Mouse (Mus musculus) T-helper 1 cell (primary cell): ENCODE data around the gene Khsrp.

Experiments used
- in situ Hi-C: fragments of 300-600 bp; cut with MboI, MseI; formaldehyde crosslinking; loops from one replicate; pipeline ENCODE4 v1.15.1; 2025; ENCODE audit warnings: high pct_unique_total_duplicates

Gene Khsrp

GRCm38 (mm10) chr17:57031661-57032420, 519 bp upstream of the Khsrp start:
- in situ Hi-C loops = loop anchor here (25.0 kb wide), 1 partner anchor 1320 kb away; the partner anchor contains the start of gene Pot1b

GRCm38 (mm10) chr17:57029691-57030090, 1.6 kb downstream of the Khsrp start:
- in situ Hi-C loops = loop anchor here (25.0 kb wide), 1 partner anchor 1317 kb away; the partner anchor contains the start of gene Pot1b

GRCm38 (mm10) chr17:57027471-57027870, 3.9 kb downstream of the Khsrp start:
- in situ Hi-C loops = loop anchor here (25.0 kb wide), 1 partner anchor 1315 kb away; the partner anchor contains the start of gene Pot1b

GRCm38 (mm10) chr17:57020960-57021359, 10.4 kb downstream of the Khsrp start:
- in situ Hi-C loops = no loop called here

GRCm38 (mm10) chr17:57019693-57020092, 11.6 kb downstream of the Khsrp start:
- in situ Hi-C loops = no loop called here

- in situ Hi-C loops = no loop called here
These were observed 19.0 kb downstream of the Khsrp start for GRCm38 (mm10) chr17:57012245-57012795.

GRCm38 (mm10) chr17:57011236-57012141, 19.8 kb downstream of the Khsrp start, which contains the start of the genes Gtf2f1 and Gm17949:
Gene Gtf2f1, minus strand, starts transcription at chr17:57011288.
Gene Gm17949, plus strand, starts transcription at chr17:57011469.
- in situ Hi-C loops = no loop called here

- in situ Hi-C loops = no loop called here
These were observed 20.4 kb downstream of the Khsrp start for GRCm38 (mm10) chr17:57010911-57011235.

GRCm38 (mm10) chr17:57007137-57007905, 24.0 kb downstream of the Khsrp start:
- in situ Hi-C loops = no loop called here

- in situ Hi-C loops = no loop called here
These were observed 27.3 kb downstream of the Khsrp start for GRCm38 (mm10) chr17:57003994-57004393.

- in situ Hi-C loops = no loop called here
These were observed 30.1 kb downstream of the Khsrp start for GRCm38 (mm10) chr17:57001228-57001627.

GRCm38 (mm10) chr17:56999968-57000609, 31.2 kb downstream of the Khsrp start, which contains the start of gene Pspn:
Gene Pspn, minus strand, starts transcription at chr17:57000018.
- in situ Hi-C loops = loop anchor here (5.0 to 10.0 kb wide), 2 partner anchors 337 to 695 kb away; partner anchors contain the start of genes Arrdc5 and Uhrf1

GRCm38 (mm10) chr17:56999414-56999813, 31.9 kb downstream of the Khsrp start:
- in situ Hi-C loops = loop anchor here (5.0 to 10.0 kb wide), 2 partner anchors 338 to 695 kb away; partner anchors contain the start of genes Arrdc5 and Uhrf1

- in situ Hi-C loops = loop anchor here (5.0 to 10.0 kb wide), 2 partner anchors 340 to 692 kb away; partner anchors contain the start of genes Arrdc5 and Uhrf1
These were observed 34.2 kb downstream of the Khsrp start, which contains the start of gene Alkbh7 for GRCm38 (mm10) chr17:56997029-56997667. Gene Alkbh7, plus strand, starts transcription at chr17:56997339.

GRCm38 (mm10) chr17:56996506-56996905, 34.8 kb downstream of the Khsrp start:
- in situ Hi-C loops = loop anchor here (5.0 to 10.0 kb wide), 2 partner anchors 341 to 692 kb away; partner anchors contain the start of genes Arrdc5 and Uhrf1

- in situ Hi-C loops = loop anchor here (5.0 to 10.0 kb wide), 2 partner anchors 342 to 690 kb away; partner anchors contain the start of genes Arrdc5 and Uhrf1
These were observed 36.3 kb downstream of the Khsrp start for GRCm38 (mm10) chr17:56995046-56995445.

GRCm38 (mm10) chr17:56990966-56991365, 40.4 kb downstream of the Khsrp start:
- in situ Hi-C loops = loop anchor here (10.0 kb wide), 1 partner anchor 686 kb away; the partner anchor contains the start of genes Arrdc5 and Uhrf1

- in situ Hi-C loops = loop anchor here (10.0 kb wide), 1 partner anchor 685 kb away; the partner anchor contains the start of genes Arrdc5 and Uhrf1
These were observed 41.1 kb downstream of the Khsrp start, which contains the start of gene Clpp for GRCm38 (mm10) chr17:56990115-56990746. Gene Clpp, plus strand, starts transcription at chr17:56990305.
